Mouse (Mus musculus) heart, postnatal 0 days (tissue): ENCODE measurements around the gene Hoxb2. TPM values are rescaled to one million over a fixed set of nuclear protein-coding genes. Genes with fewer than 3 reads are reported as not detected.

ENCODE experiments used
- ATAC-seq: fragments of 200-750 bp; cut with Nextera tagmentation; 2 replicates; pipeline ENCODE4 v1.8.0; 2017; ENCODE audit warnings: low read depth, moderate number of reproducible peaks, moderate library complexity; ENCODE audit not compliant: insufficient read depth
- DNase-seq: peaks from one replicate; pipeline ENCODE4 v3.0.0-alpha.2; 2016; ENCODE audit warnings: low spot score
- H3K27ac ChIP-seq: fragments of 300-500 bp; sonication (generic); 2 replicates; pipeline ENCODE4 v1.5.1; 2014; ENCODE audit warnings: low read depth, mild to moderate bottlenecking
- H3K27me3 ChIP-seq: fragments of 300-500 bp; sonication (generic); 2 replicates; pipeline ENCODE4 v1.6.1; 2014; ENCODE audit warnings: low read length, mixed read lengths; ENCODE audit not compliant: control insufficient read depth, insufficient read depth
- H3K36me3 ChIP-seq: fragments of 300-500 bp; sonication (generic); replicated peaks from 2 replicates; pipeline ENCODE4 v1.6.1; 2014; ENCODE audit warnings: low read length, mixed read lengths; ENCODE audit not compliant: control insufficient read depth, insufficient read depth
- H3K4me1 ChIP-seq: fragments of 300-500 bp; sonication (generic); 2 replicates; pipeline ENCODE4 v1.6.1; 2014; ENCODE audit warnings: antibody characterized with exemption; ENCODE audit not compliant: control insufficient read depth, insufficient read depth
- H3K4me2 ChIP-seq: fragments of 300-500 bp; sonication (generic); 2 replicates; pipeline ENCODE4 v1.6.1; 2014; ENCODE audit warnings: low read depth, mild to moderate bottlenecking, low read length, moderate library complexity
- H3K4me3 ChIP-seq: fragments of 300-500 bp; sonication (generic); 2 replicates; pipeline ENCODE4 v1.5.1; 2014; ENCODE audit warnings: low read depth, low read length
- H3K9ac ChIP-seq: fragments of 300-500 bp; sonication (generic); replicated peaks from 2 replicates; pipeline ENCODE4 v1.6.1; 2014; ENCODE audit warnings: low read depth, low read length, mixed read lengths
- H3K9me3 ChIP-seq: fragments of 300-500 bp; sonication (generic); replicated peaks from 2 replicates; pipeline ENCODE4 v1.6.1; 2016; ENCODE audit warnings: low read length; ENCODE audit not compliant: control insufficient read depth
- CTCF ChIP-seq: IDR thresholded peaks from 2 replicates; pipeline ENCODE4 v1.5.1; 2016; ENCODE audit warnings: antibody characterized with exemption, control low read depth, low read depth
- EP300 ChIP-seq: IDR thresholded peaks from 2 replicates; pipeline ENCODE4 v1.6.1; 2016; ENCODE audit warnings: antibody characterized with exemption, low read depth
- WGBS: fragments of 180-500 bp; shearing (Covaris S2); extraction: QIAGEN DNeasy Blood & Tissue Kit; methylation state at CpG from one replicate; pipeline ENCODE4 v1.1.7; 2014; 5-methylcytosine and 5-hydroxymethylcytosine counted together
- polyA plus RNA-seq: library from polyadenylated mRNA; unstranded; fragments of >200 nt; fragmentation: Nextera tagmentation; extraction: Ambion mirVana; gene quantifications from 2 replicates; pipeline ENCODE4 v1.2.1, GENCODE M21; 2015
- total RNA-seq: library from RNA; depleted of rRNA; stranded (reverse); fragments of >200 nt; gene quantifications from 2 replicates; pipeline ENCODE4 v1.2.3, GENCODE M21; 2014; ENCODE audit warnings: low replicate concordance

Gene Hoxb2
- total and polyA plus RNA-seq, 2 experiments from 2014 or later, result 0.97 to 3.2 TPM

- H3K4me2 ChIP-seq, result no peak overlapping the region
- 40% methylated on average over 7 of the region's 7 CpGs for WGBS
- H3K9me3 ChIP-seq, result no peaks in the 10 kb centered on the region
- H3K4me1 ChIP-seq, result no peaks in the 10 kb centered on the region
- no peaks in the 10 kb centered on the region for H3K36me3 ChIP-seq
- H3K4me3 ChIP-seq, result no peak overlapping the region
- no peak for DNase-seq
- H3K27ac ChIP-seq, result no peak overlapping the region
- H3K27me3 ChIP-seq, result peaks cover 96% of the 10 kb centered on the region
- no peak for ATAC-seq
- H3K9ac ChIP-seq, result no peak overlapping the region
- TF ChIP-seq EP300 (no peak), CTCF (no peak)
Observed at GRCm38 (mm10) chr11:96338957-96339855, 11.1 kb upstream of the Hoxb2 start.

- H3K4me3 ChIP-seq, result peak overlapping the region; percentile 45
- peaks cover 96% of the 10 kb centered on the region for H3K27me3 ChIP-seq
- DNase-seq (no peak), ATAC-seq (0 out of 2 replicates have a peak, but pooled peaks have one; percentile 8)
- peak overlapping the region; percentile 20; the same call in 1 of the 2 replicates for H3K27ac ChIP-seq
- H3K36me3 ChIP-seq, result no peaks in the 10 kb centered on the region
- WGBS, result 3% methylated on average over 35 of the region's 36 CpGs
- no peaks in the 10 kb centered on the region for H3K4me1 ChIP-seq
- no peaks in the 10 kb centered on the region for H3K9me3 ChIP-seq
- peak overlapping the region; percentile 55 for H3K4me2 ChIP-seq
- TF ChIP-seq CTCF (no peak), EP300 (no peak)
- H3K9ac ChIP-seq, result peak overlapping the region; percentile 40; the same call in 1 of the 2 replicates
Observed at GRCm38 (mm10) chr11:96340698-96341365, 9.5 kb upstream of the Hoxb2 start.

- ATAC-seq (no peak), DNase-seq (no peak)
- no peaks in the 10 kb centered on the region for H3K9me3 ChIP-seq
- WGBS, result 2% methylated on average over 40 of the region's 40 CpGs
- peak overlapping the region; percentile 54 for H3K27ac ChIP-seq
- H3K4me3 ChIP-seq, result peak overlapping the region; percentile 45
- H3K4me2 ChIP-seq, result peak overlapping the region; percentile 55
- TF ChIP-seq EP300 (no peak), CTCF (no peak)
- no peaks in the 10 kb centered on the region for H3K4me1 ChIP-seq
- H3K27me3 ChIP-seq, result peaks cover 96% of the 10 kb centered on the region
- no peak overlapping the region; the same call in 1 of the 2 replicates for H3K9ac ChIP-seq
- H3K36me3 ChIP-seq, result no peaks in the 10 kb centered on the region
Observed at GRCm38 (mm10) chr11:96341701-96342575, 8.4 kb upstream of the Hoxb2 start.

GRCm38 (mm10) chr11:96342576-96342930, 7.8 kb upstream of the Hoxb2 start:
- Histone ChIP-seq H3K4me1 (no peaks in the 10 kb centered on the region), H3K9ac (no peak overlapping the region), H3K4me2 (peak overlapping the region; percentile 55; the same call in 1 of the 2 replicates), H3K27ac (no peak overlapping the region), H3K4me3 (peak overlapping the region; percentile 45; the same call in 1 of the 2 replicates), H3K9me3 (no peaks in the 10 kb centered on the region), H3K36me3 (no peaks in the 10 kb centered on the region), H3K27me3 (peaks cover 96% of the 10 kb centered on the region)
- ATAC-seq, result no peak
- DNase-seq, result no peak
- 17% methylated on average over 4 of the region's 4 CpGs for WGBS
- no peak for TF ChIP-seq CTCF
- TF ChIP-seq EP300, result no peak

- Histone ChIP-seq H3K9ac (no peak overlapping the region), H3K4me3 (no peak overlapping the region), H3K27ac (no peak overlapping the region), H3K4me2 (no peak overlapping the region), H3K27me3 (peaks cover 96% of the 10 kb centered on the region), H3K9me3 (no peaks in the 10 kb centered on the region), H3K4me1 (no peaks in the 10 kb centered on the region), H3K36me3 (no peaks in the 10 kb centered on the region)
- DNase-seq, result no peak
- 62% methylated on average over 2 of the region's 2 CpGs for WGBS
- TF ChIP-seq CTCF, result no peak
- TF ChIP-seq EP300, result no peak
- no peak for ATAC-seq
Observed at GRCm38 (mm10) chr11:96343206-96343745, 7.0 kb upstream of the Hoxb2 start.
